Mouse (Mus musculus) liver, postnatal 0 days (tissue): ENCODE results near the gene Gucd1.

Source experiments
- CTCF ChIP-seq: sonication (generic); IDR thresholded peaks from 2 replicates; pipeline ENCODE4 v1.5.1; 2016; ENCODE audit warnings: antibody characterized with exemption, low read depth
- EP300 ChIP-seq: IDR thresholded peaks from 2 replicates; pipeline ENCODE4 v1.6.1; 2016; ENCODE audit warnings: antibody characterized with exemption, low read depth, mild to moderate bottlenecking

GRCm38 (mm10) chr10:75312361-75312760 lies 205.4 kb downstream of the Gucd1 start:
- TF ChIP-seq CTCF (no peak), EP300 (no peak)
